Mouse (Mus musculus) activated CD4-positive, CD25-positive, alpha-beta regulatory T cell, adult 4 months (primary cell): Measurements from ENCODE around the gene Orc1. TPM values are rescaled to one million over a fixed set of nuclear protein-coding genes. Genes with fewer than 3 reads are reported as not detected.

Source experiments
- ATAC-seq: one replicate; pipeline ENCODE4 v1.8.0; 2017
- polyA plus RNA-seq, 2 experiments: library from polyadenylated mRNA; unstranded; fragments of 100-300 nt; shearing (Covaris generic); gene quantifications; one replicate each; pipeline ENCODE4 v1.2.1; 2017

Orc1 gene
- polyA plus RNA-seq, 2 experiments from 2014 or later: 3.0 to 3.7 TPM

DNA sequence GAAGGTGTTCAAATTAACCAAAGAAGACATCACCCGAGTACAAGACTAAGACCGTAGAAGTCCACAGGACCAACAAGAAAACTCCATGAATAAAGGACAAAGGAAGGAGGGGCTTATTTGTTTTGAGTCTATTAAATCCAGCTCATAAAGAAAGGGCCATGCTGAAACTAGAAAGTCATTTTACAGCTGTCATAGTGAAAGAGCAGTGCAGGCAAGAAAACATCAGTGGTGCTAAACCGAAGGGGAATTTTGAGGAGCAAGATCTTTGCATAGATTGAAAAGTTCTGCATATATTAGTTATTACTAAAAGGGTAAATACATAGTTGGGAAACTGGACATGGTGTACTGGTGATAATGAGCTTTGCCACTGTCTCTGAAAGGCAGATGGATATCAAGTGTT lies 58.5 kb downstream of the Orc1 start:
- peak; percentile 58 for ATAC-seq

DNA sequence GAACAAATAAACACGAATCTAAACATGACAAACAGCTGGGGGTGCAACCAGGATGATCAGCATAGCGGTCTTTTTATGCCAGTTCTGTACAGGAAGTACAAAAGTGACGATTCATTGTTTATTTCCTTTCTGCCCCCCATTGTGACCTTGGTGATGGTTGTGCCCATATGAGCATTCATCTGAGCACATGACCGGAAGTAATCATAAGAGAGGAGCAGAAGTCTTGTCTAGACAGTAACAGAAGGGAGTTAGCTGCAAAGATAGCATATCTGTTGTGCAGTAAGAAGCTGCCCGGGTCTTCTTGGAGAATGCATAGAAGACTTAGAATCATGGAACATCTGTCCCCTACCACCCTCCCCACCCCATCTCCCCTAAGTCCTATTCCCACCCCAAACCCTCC lies 59.5 kb downstream of the Orc1 start:
- ATAC-seq: peak; percentile 83

DNA sequence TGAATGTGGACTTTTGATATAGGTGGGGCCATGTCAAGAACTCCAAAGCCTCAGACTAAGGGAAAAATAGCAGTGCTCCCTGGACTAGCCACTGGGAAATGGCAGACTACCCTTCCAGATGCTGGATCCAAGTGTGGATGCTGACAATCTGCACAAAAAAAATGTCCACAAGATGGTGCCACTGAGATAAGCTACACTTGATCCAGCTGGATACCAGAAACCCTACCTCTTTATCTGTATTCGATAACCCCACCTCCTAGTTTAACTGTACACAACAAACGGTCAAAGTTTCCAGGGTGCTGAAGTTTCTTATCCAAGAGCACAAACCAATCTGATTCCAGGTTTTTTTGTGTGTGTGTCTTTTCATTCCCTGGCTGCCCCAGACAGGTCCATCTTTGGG lies 85.2 kb downstream of the Orc1 start:
- no peak for ATAC-seq

Other genes with a start within 250 kb of the Orc1 start
- gene Shisal2a, start 196.1 kb upstream of the Orc1 start, polyA plus RNA-seq: not detected
- 1 to 10 TPM; 1.7 to 4.3 TPM for gene Gpx7, start 172.5 kb upstream of the Orc1 start, polyA plus RNA-seq
- gene Tut4, start 120.0 kb upstream of the Orc1 start, polyA plus RNA-seq: 10 to 100 TPM; 56.1 to 74.4 TPM
- gene Prpf38a, start 87 bp upstream of the Orc1 start, polyA plus RNA-seq: 10 to 100 TPM; 52.3 to 71.5 TPM
- 10 to 100 TPM; 23.4 to 34.7 TPM for gene Cc2d1b, start 40.5 kb downstream of the Orc1 start, polyA plus RNA-seq
- not detected for gene 3110021N24Rik, start 140.2 kb downstream of the Orc1 start, polyA plus RNA-seq
- gene Zfyve9, start 201.4 kb downstream of the Orc1 start, polyA plus RNA-seq: under 1 TPM; 0.42 to 0.69 TPM